In the genomic region with DNA sequence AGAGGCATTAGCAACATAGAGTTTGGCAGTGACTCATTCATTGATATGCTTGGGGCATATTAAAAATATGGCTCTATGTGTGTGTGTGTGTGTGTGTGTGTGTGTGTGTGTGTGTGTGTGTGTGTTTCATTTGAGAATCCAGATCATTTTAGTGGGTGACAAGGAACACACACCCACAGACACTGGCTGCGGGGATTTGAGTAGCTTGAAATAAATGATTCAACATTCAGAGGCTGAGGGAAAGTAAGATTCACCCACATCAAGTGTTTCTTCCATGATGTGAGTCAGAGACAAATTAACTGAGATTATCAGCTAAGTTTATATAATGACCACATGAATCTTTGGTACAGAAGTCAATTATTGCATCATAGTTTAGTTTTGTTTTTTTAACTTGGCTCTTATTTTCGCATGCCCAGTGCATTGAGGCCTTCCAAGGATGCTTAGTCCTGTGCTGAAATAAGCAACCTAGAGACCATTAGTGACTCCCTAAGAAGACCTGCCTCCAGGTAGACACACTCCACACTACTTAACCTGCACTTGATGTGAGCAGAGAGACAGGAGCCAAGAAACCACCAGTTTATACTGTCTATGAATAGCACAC, we compare ENCODE assay signal across 22 mouse cellular contexts.
A peak's percentile ranks its signal among the peaks of the same experiment; 100 is the strongest.
DNase-seq lines count a peak whose midpoint lies in the region; ATAC-seq and TF ChIP-seq lines count a peak whose summit lies in the region.
"Had no signal": no experiment of that assay in that cellular context is flagged by ENCODE, and none has a peak within 500 bp of the region (broad histone marks: within the 10 kb centered on the region; RNA-seq: fewer than 3 reads in every experiment).

No protein-coding gene starts in this region.

- no peaks in the 10 kb centered on the region for H3K9me3 ChIP-seq in lung, postnatal 0 days (ENCODE audit: low read length)
- H3K9me3 ChIP-seq: forebrain, embryonic 13.5 days; hindbrain, embryonic 13.5 days; kidney, embryonic 15.5 days; limb, embryonic 15.5 days; liver, embryonic 15.5 days had no signal

- TF ChIP-seq CTCF in left cerebral cortex, adult 2 months (IDR thresholded peaks at IDR 0.05), result no peak
- TF ChIP-seq CTCF in lung, postnatal 0 days (IDR thresholded peaks at IDR 0.05), result no peak

- WGBS in lung, postnatal 0 days, result 65% methylated on average over 2 of the region's 2 CpGs

- ATAC-seq in frontal cortex, adult (ENCODE audit: low TSS enrichment), result peak; percentile 74
- ATAC-seq in lung, postnatal 0 days, result peak; percentile 52; the same call in 1 of the 2 replicates
- ATAC-seq: activated CD4-positive, CD25-positive, alpha-beta regulatory T cell, adult 4 months; forebrain, embryonic 13.5 days; midbrain, embryonic 13.5 days had no signal

- H3K4me2 ChIP-seq in lung, postnatal 0 days (replicated peaks; ENCODE audit: low read depth, low read length), result no peak overlapping the region
- H3K4me2 ChIP-seq: forebrain, embryonic 13.5 days; hindbrain, embryonic 13.5 days; kidney, embryonic 15.5 days; limb, embryonic 15.5 days; liver, embryonic 15.5 days; midbrain, embryonic 13.5 days had no signal

- H3K27me3 ChIP-seq in lung, postnatal 0 days (replicated peaks; ENCODE audit: insufficient read depth, low read length), result no peaks in the 10 kb centered on the region
- H3K27me3 ChIP-seq: forebrain, embryonic 13.5 days; hindbrain, embryonic 13.5 days; kidney, embryonic 15.5 days; limb, embryonic 15.5 days; liver, embryonic 15.5 days; midbrain, embryonic 13.5 days had no signal

- no peak for DNase-seq in frontal cortex, postnatal 14 days (ENCODE audit: low spot score in 2 of 2)
- peak; percentile 51 to 62 for DNase-seq in left cerebral cortex, postnatal 14 days (ENCODE audit: low spot score in 2 of 2)
- no peak for DNase-seq in left cerebral cortex, adult 2 months (ENCODE audit: extremely low spot score in 1 of 2, low spot score in 2 of 2)
- DNase-seq in lung, postnatal 0 days (ENCODE audit: low spot score), result peak; percentile 57
- no peak for DNase-seq in lung, postnatal 4 days
- DNase-seq in adipocyte (ENCODE audit: low spot score), result peak; percentile 78
- DNase-seq in retina, postnatal 1 day, result no peak
- DNase-seq: adrenal gland, postnatal 10 days; cerebellum, adult 8-10 months; cerebellum, postnatal 36 days; gastrocnemius, postnatal 36 days; kidney, adult 11 months; kidney, postnatal 36 days had no signal

- no peak overlapping the region for H3K9ac ChIP-seq in lung, postnatal 0 days (replicated peaks; ENCODE audit: low read depth)
- H3K9ac ChIP-seq: forebrain, embryonic 13.5 days; hindbrain, embryonic 13.5 days; kidney, embryonic 15.5 days; limb, embryonic 15.5 days; liver, embryonic 15.5 days; midbrain, embryonic 13.5 days had no signal

- no peak for TF ChIP-seq EP300 in lung, postnatal 0 days (IDR thresholded peaks at IDR 0.05)

- no peaks in the 10 kb centered on the region for H3K4me1 ChIP-seq in lung, postnatal 0 days (ENCODE audit: insufficient read depth, low read depth, low read length)
- H3K4me1 ChIP-seq: forebrain, embryonic 13.5 days; hindbrain, embryonic 13.5 days; kidney, embryonic 15.5 days; limb, embryonic 15.5 days; liver, embryonic 15.5 days; midbrain, embryonic 13.5 days had no signal

- intact Hi-C loops in left cerebral cortex, postnatal 14 days (cut with DNase I), result no loop called here
- intact Hi-C loops in left cerebral cortex, adult 2 months (cut with DNase I), result no loop called here

- H3K36me3 ChIP-seq in lung, postnatal 0 days (ENCODE audit: insufficient read depth, low read length), result no peaks in the 10 kb centered on the region
- H3K36me3 ChIP-seq: hindbrain, embryonic 13.5 days; kidney, embryonic 15.5 days; limb, embryonic 15.5 days; liver, embryonic 15.5 days; midbrain, embryonic 13.5 days had no signal

- H3K27ac ChIP-seq in left cerebral cortex, adult 2 months, result no peak overlapping the region
- H3K27ac ChIP-seq in lung, postnatal 0 days (ENCODE audit: low read length), result no peak overlapping the region
- H3K27ac ChIP-seq: forebrain, embryonic 13.5 days; hindbrain, embryonic 13.5 days; kidney, embryonic 15.5 days; limb, embryonic 15.5 days; liver, embryonic 15.5 days; midbrain, embryonic 13.5 days; stomach, postnatal 0 days had no signal

- H3K4me3 ChIP-seq in left cerebral cortex, adult 2 months, result no peak overlapping the region
- H3K4me3 ChIP-seq in lung, postnatal 0 days (ENCODE audit: low read depth, low read length), result no peak overlapping the region
- H3K4me3 ChIP-seq: forebrain, embryonic 13.5 days; hindbrain, embryonic 13.5 days; kidney, embryonic 15.5 days; limb, embryonic 15.5 days; liver, embryonic 15.5 days; midbrain, embryonic 13.5 days had no signal

Comparison
In these comparisons a context has a peak if more than half of its experiments do, and no peak if none do; other contexts are left out.
1. DNase-seq: peak in left cerebral cortex, postnatal 14 days (2 of 2), lung, postnatal 0 days (single experiment) and adipocyte (single experiment); none in frontal cortex, postnatal 14 days (0 of 2), left cerebral cortex, adult 2 months (0 of 2), lung, postnatal 4 days (0 of 2) and retina, postnatal 1 day (single experiment).